Comparison of ENCODE assay signal across 8 mouse cellular contexts in the genomic region with DNA sequence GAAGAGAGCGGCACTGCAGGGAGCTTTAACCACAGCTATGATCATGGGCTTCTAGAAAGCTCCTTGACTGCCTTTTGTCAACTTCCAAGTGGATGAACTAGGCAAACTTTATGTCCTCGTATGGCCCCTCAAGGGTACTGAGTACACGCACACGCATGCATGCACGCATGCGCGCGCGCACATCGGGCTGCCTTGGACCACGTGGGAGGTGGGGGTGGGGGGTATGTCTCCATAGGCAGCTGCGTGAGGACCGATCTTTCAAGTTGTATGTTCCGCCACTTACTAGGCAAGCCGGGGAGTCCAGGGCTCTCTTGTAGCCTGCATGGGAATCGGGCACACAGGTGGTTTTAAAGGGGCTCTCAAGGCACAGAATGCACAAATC. TPM values are rescaled to one million over a fixed set of nuclear protein-coding genes. Genes with fewer than 3 reads are reported as not detected.
DNase-seq lines count a peak whose midpoint lies in the region; ATAC-seq and TF ChIP-seq lines count a peak whose summit lies in the region.
"Had no signal": no experiment of that assay in that cellular context is flagged by ENCODE, and none has a peak within 500 bp of the region (broad histone marks: within the 10 kb centered on the region; RNA-seq: fewer than 3 reads in every experiment).

No protein-coding gene starts in this region.

- DNase-seq in kidney, adult 2 months = no peak
- DNase-seq in kidney, adult 18-20 months = no peak
- DNase-seq in thymus, postnatal 0 days (ENCODE audit: low spot score) = peak; percentile 51
- no peak for DNase-seq in thymus, postnatal 14 days
- DNase-seq in limb, embryonic 14.5 days (ENCODE audit: low spot score) = no peak
- DNase-seq in embryo, embryonic 10 days (ENCODE audit: low spot score) = no peak
- no peak for DNase-seq in gastrocnemius, postnatal 14 days
- DNase-seq: cerebellum, postnatal 25 days had no signal

- no peak for TF ChIP-seq POLR2A in kidney, adult 2 months (IDR thresholded peaks at IDR 0.05; ENCODE audit: low read depth, low read length)
- no peak for TF ChIP-seq POLR2A in limb, embryonic 14.5 days (IDR thresholded peaks at IDR 0.05; ENCODE audit: borderline replicate concordance, extremely low read depth, insufficient read depth, insufficient read length)

- H3K9me3 ChIP-seq in limb, embryonic 14.5 days (ENCODE audit: control insufficient read depth, low read length) = no peaks in the 10 kb centered on the region

- no peak for ATAC-seq in limb, embryonic 14.5 days (ENCODE audit: low FRiP score, low read depth)

- 64% methylated on average over 16 of the region's 16 CpGs for WGBS in kidney, adult 2 months
- WGBS in limb, embryonic 14.5 days = 75% methylated on average over 16 of the region's 16 CpGs

- peak overlapping the region; percentile 15; the same call in 1 of the 2 replicates for H3K4me2 ChIP-seq in limb, embryonic 14.5 days (replicated peaks; ENCODE audit: low read depth, low read length, severe bottlenecking)

- intact Hi-C loops in gastrocnemius, postnatal 14 days (cut with DNase I; ENCODE audit: low total_unique reads) = no loop called here

- H3K36me3 ChIP-seq in kidney, adult 2 months (ENCODE audit: control insufficient read depth, insufficient read depth, low read length) = no peaks in the 10 kb centered on the region
- no peaks in the 10 kb centered on the region for H3K36me3 ChIP-seq in limb, embryonic 14.5 days (ENCODE audit: control insufficient read depth, insufficient read depth, low read length)

- no peaks in the 10 kb centered on the region for H3K27me3 ChIP-seq in kidney, adult 2 months (replicated peaks; ENCODE audit: control insufficient read depth, insufficient read depth, low read length)
- H3K27me3 ChIP-seq in limb, embryonic 14.5 days (ENCODE audit: control insufficient read depth, insufficient read depth, low read length) = no peaks in the 10 kb centered on the region

- TF ChIP-seq CTCF in kidney, adult 2 months (conservative IDR thresholded peaks at IDR 0.05; ENCODE audit: insufficient read depth, insufficient read length, low read depth, low read length) = no peak

- H3K4me3 ChIP-seq in kidney, adult 2 months (ENCODE audit: insufficient read depth, low read depth, low read length) = no peak overlapping the region
- H3K4me3 ChIP-seq in limb, embryonic 14.5 days (replicated peaks; ENCODE audit: low read length) = no peak overlapping the region

- H3K4me1 ChIP-seq in kidney, adult 2 months (ENCODE audit: control insufficient read depth, insufficient read depth, low read length) = peaks cover 18% of the 10 kb centered on the region
- H3K4me1 ChIP-seq in limb, embryonic 14.5 days (ENCODE audit: control insufficient read depth, insufficient read depth, low read length) = peaks cover 14% of the 10 kb centered on the region

- H3K27ac ChIP-seq in kidney, adult 2 months (ENCODE audit: insufficient read depth, low read depth, low read length) = peak overlapping the region; percentile 27; the same call in 1 of the 2 replicates
- no peak overlapping the region for H3K27ac ChIP-seq in limb, embryonic 14.5 days (replicated peaks; ENCODE audit: low read depth, low read length)

- no peak overlapping the region for H3K9ac ChIP-seq in limb, embryonic 14.5 days (ENCODE audit: low read depth, low read length, severe bottlenecking)

RNA-seq across cellular contexts. Expression of gene Gm42791, which starts 25.7 kb away (rescaled TPM):
- not detected in 2 replicates for polyA plus RNA-seq in kidney, adult 2 months (2012; rRNA removed)
- 0.79 TPM in 1 of 2 replicates, not detected in the other for polyA plus RNA-seq in thymus, postnatal 0 days (2015; fragmentation: Nextera tagmentation; extraction: Ambion mirVana)
- polyA plus RNA-seq in limb, embryonic 14.5 days (2012; rRNA removed) = not detected in 2 replicates
- polyA plus RNA-seq in limb, embryonic 14.5 days (2014; fragmentation: Nextera tagmentation; extraction: Ambion mirVana) = not detected in 2 replicates
- 1 to 10 TPM; 1.1 to 1.5 TPM for total RNA-seq in gastrocnemius, postnatal 14 days (2021)
